7 mouse cellular contexts compared by ENCODE assay signal in the genomic region with DNA sequence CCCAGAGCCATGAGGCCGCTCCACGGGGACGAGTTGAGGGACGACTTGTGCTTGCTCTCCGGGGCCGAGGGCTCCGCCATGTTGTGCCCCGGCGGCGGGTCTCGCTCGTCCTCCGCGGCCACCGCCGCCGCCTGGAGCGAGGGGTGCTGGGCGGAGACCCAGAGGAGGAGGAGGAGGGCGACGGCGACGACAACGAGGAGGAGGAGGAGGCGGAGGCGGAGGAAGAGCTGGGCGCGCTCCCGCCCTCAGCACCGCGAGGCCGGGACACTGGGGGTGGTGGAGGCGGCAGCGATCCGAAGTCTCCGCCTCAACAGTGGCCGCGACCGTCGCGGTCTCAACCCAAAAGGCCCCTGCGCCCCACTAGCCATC. TPM values are rescaled to one million over a fixed set of nuclear protein-coding genes. Genes with fewer than 3 reads are reported as not detected.
A peak's percentile ranks its signal among the peaks of the same experiment; 100 is the strongest.
DNase-seq lines count a peak whose midpoint lies in the region; ATAC-seq and TF ChIP-seq lines count a peak whose summit lies in the region.

No protein-coding gene starts in this region.

- no peak for DNase-seq in thymus, adult 2 months
- DNase-seq in thymus, postnatal 0 days (ENCODE audit: low spot score): no peak
- DNase-seq in embryonic facial prominence, embryonic 11.5 days (ENCODE audit: low spot score): no peak
- DNase-seq in hindbrain, embryonic 14.5 days (ENCODE audit: low spot score): no peak
- DNase-seq in lung, embryonic 14.5 days: peak; percentile 90
- DNase-seq in right cerebral cortex, postnatal 4 days: no peak

- H3K4me2 ChIP-seq in embryonic facial prominence, embryonic 11.5 days (ENCODE audit: low read depth, low read length): peak overlapping the region; percentile 57
- peak overlapping the region; percentile 89 for H3K4me2 ChIP-seq in hindbrain, embryonic 14.5 days (replicated peaks)
- peak overlapping the region; percentile 77 for H3K4me2 ChIP-seq in lung, embryonic 14.5 days
- H3K4me2 ChIP-seq in stomach, embryonic 14.5 days (replicated peaks; ENCODE audit: low read depth, low read length): peak overlapping the region; percentile 78; the same call in 1 of the 2 replicates

- under 1% methylated on average over 39 of the region's 42 CpGs for WGBS in thymus, adult 2 months
- WGBS in embryonic facial prominence, embryonic 11.5 days: under 1% methylated on average over 36 of the region's 42 CpGs
- WGBS in hindbrain, embryonic 14.5 days: under 1% methylated on average over 37 of the region's 42 CpGs
- WGBS in lung, embryonic 14.5 days: 1% methylated on average over 27 of the region's 42 CpGs
- 0% methylated on average over 28 of the region's 42 CpGs for WGBS in stomach, embryonic 14.5 days

- H3K36me3 ChIP-seq in thymus, adult 2 months (ENCODE audit: control insufficient read depth, insufficient read depth, low read length): no peaks in the 10 kb centered on the region
- no peaks in the 10 kb centered on the region for H3K36me3 ChIP-seq in embryonic facial prominence, embryonic 11.5 days (replicated peaks; ENCODE audit: control insufficient read depth, insufficient read depth, low read depth, low read length)
- no peaks in the 10 kb centered on the region for H3K36me3 ChIP-seq in hindbrain, embryonic 14.5 days (replicated peaks; ENCODE audit: control insufficient read depth, insufficient read depth)
- no peaks in the 10 kb centered on the region for H3K36me3 ChIP-seq in lung, embryonic 14.5 days (ENCODE audit: insufficient read depth)
- no peaks in the 10 kb centered on the region for H3K36me3 ChIP-seq in stomach, embryonic 14.5 days (ENCODE audit: control insufficient read depth, insufficient read depth, low read length)

- H3K4me1 ChIP-seq in thymus, adult 2 months (replicated peaks; ENCODE audit: control insufficient read depth, insufficient read depth, low read length): peaks cover 3% of the 10 kb centered on the region
- H3K4me1 ChIP-seq in embryonic facial prominence, embryonic 11.5 days (ENCODE audit: control insufficient read depth, insufficient read depth, low read length): no peaks in the 10 kb centered on the region
- peaks cover 35% of the 10 kb centered on the region for H3K4me1 ChIP-seq in hindbrain, embryonic 14.5 days (replicated peaks; ENCODE audit: control insufficient read depth, insufficient read depth, low read length)
- H3K4me1 ChIP-seq in lung, embryonic 14.5 days (ENCODE audit: insufficient read depth): peaks cover 12% of the 10 kb centered on the region
- peaks cover 24% of the 10 kb centered on the region for H3K4me1 ChIP-seq in stomach, embryonic 14.5 days (ENCODE audit: control insufficient read depth, insufficient read depth, low read length)

- no peak; the same call in 1 of the 2 replicates for TF ChIP-seq POLR2A in thymus, adult 2 months (IDR thresholded peaks at IDR 0.05; ENCODE audit: control insufficient read depth, extremely low read depth, insufficient read depth, low read length, poor library complexity)

- H3K27me3 ChIP-seq in thymus, adult 2 months (ENCODE audit: control insufficient read depth, insufficient read depth, low read length): no peaks in the 10 kb centered on the region
- no peaks in the 10 kb centered on the region for H3K27me3 ChIP-seq in embryonic facial prominence, embryonic 11.5 days (ENCODE audit: control insufficient read depth, insufficient read depth, low read length)
- H3K27me3 ChIP-seq in hindbrain, embryonic 14.5 days (ENCODE audit: control insufficient read depth, insufficient read depth, low read length): no peaks in the 10 kb centered on the region
- H3K27me3 ChIP-seq in lung, embryonic 14.5 days (ENCODE audit: insufficient read depth, low read length): no peaks in the 10 kb centered on the region
- no peaks in the 10 kb centered on the region for H3K27me3 ChIP-seq in stomach, embryonic 14.5 days (ENCODE audit: control insufficient read depth, insufficient read depth, low read length)

- no peaks in the 10 kb centered on the region for H3K9me3 ChIP-seq in embryonic facial prominence, embryonic 11.5 days (replicated peaks; ENCODE audit: control insufficient read depth, low read length)
- no peaks in the 10 kb centered on the region for H3K9me3 ChIP-seq in hindbrain, embryonic 14.5 days (ENCODE audit: control insufficient read depth, low read length)
- no peaks in the 10 kb centered on the region for H3K9me3 ChIP-seq in lung, embryonic 14.5 days (ENCODE audit: low read depth, low read length)
- H3K9me3 ChIP-seq in stomach, embryonic 14.5 days (ENCODE audit: control insufficient read depth, low read depth, low read length): no peaks in the 10 kb centered on the region

- H3K9ac ChIP-seq in embryonic facial prominence, embryonic 11.5 days (replicated peaks; ENCODE audit: low read length): peak overlapping the region; percentile 98
- H3K9ac ChIP-seq in hindbrain, embryonic 14.5 days: peak overlapping the region; percentile 99
- peak overlapping the region; percentile 98 for H3K9ac ChIP-seq in lung, embryonic 14.5 days
- H3K9ac ChIP-seq in stomach, embryonic 14.5 days (replicated peaks; ENCODE audit: low read depth, low read length): peak overlapping the region; percentile 93

- TF ChIP-seq CTCF in thymus, adult 2 months (IDR thresholded peaks at IDR 0.05; ENCODE audit: borderline replicate concordance, control insufficient read depth, extremely low read depth, insufficient read depth, low read length, poor library complexity): 0 out of 2 replicates have a peak, but pooled peaks have one; percentile 30
- no peak for TF ChIP-seq CTCF in lung, embryonic 14.5 days (IDR thresholded peaks at IDR 0.05; ENCODE audit: low read depth)

- peak overlapping the region; percentile 74 for H3K4me3 ChIP-seq in thymus, adult 2 months (ENCODE audit: control insufficient read depth, insufficient read depth, low read length)
- peak overlapping the region; percentile 97 for H3K4me3 ChIP-seq in embryonic facial prominence, embryonic 11.5 days (ENCODE audit: low read depth, low read length)
- H3K4me3 ChIP-seq in hindbrain, embryonic 14.5 days (replicated peaks; ENCODE audit: low read length): peak overlapping the region; percentile 98
- peak overlapping the region; percentile 98 for H3K4me3 ChIP-seq in lung, embryonic 14.5 days (ENCODE audit: low read depth, low read length)
- peak overlapping the region; percentile 66 for H3K4me3 ChIP-seq in stomach, embryonic 14.5 days (ENCODE audit: low read depth, low read length)

- ATAC-seq in embryonic facial prominence, embryonic 11.5 days (replicated peaks; ENCODE audit: insufficient number of reproducible peaks, low FRiP score, low TSS enrichment, low read depth): no peak; the same call in 1 of the 2 replicates
- ATAC-seq in hindbrain, embryonic 14.5 days (ENCODE audit: low FRiP score): peak; percentile 77; the same call in 1 of the 2 replicates
- ATAC-seq in lung, embryonic 14.5 days (ENCODE audit: insufficient read depth): peak; percentile 77
- ATAC-seq in stomach, embryonic 14.5 days (ENCODE audit: insufficient number of reproducible peaks, insufficient read depth, low FRiP score, low read depth): peak; percentile 87

- H3K27ac ChIP-seq in thymus, adult 2 months (ENCODE audit: control insufficient read depth, insufficient read depth, low read length): peak overlapping the region; percentile 45
- peak overlapping the region; percentile 90 for H3K27ac ChIP-seq in embryonic facial prominence, embryonic 11.5 days (replicated peaks; ENCODE audit: low read depth, low read length)
- peak overlapping the region; percentile 99 for H3K27ac ChIP-seq in hindbrain, embryonic 14.5 days
- peak overlapping the region; percentile 98 for H3K27ac ChIP-seq in lung, embryonic 14.5 days (ENCODE audit: low read depth)
- peak overlapping the region; percentile 97 for H3K27ac ChIP-seq in stomach, embryonic 14.5 days (ENCODE audit: low read length)

RNA-seq across cellular contexts. Expression of a gene that starts 0.3 kb away (rescaled TPM):
- 50.0 and 69.3 TPM in 2 replicates for polyA plus RNA-seq in thymus, adult 2 months (2012; rRNA removed)
- 55.6 and 56.8 TPM in 2 replicates for polyA plus RNA-seq in thymus, postnatal 0 days (2015; fragmentation: Nextera tagmentation; extraction: Ambion mirVana)
- polyA plus RNA-seq in embryonic facial prominence, embryonic 11.5 days (2014; fragmentation: Nextera tagmentation; extraction: Ambion mirVana): 111 and 118 TPM in 2 replicates
- polyA plus RNA-seq in hindbrain, embryonic 14.5 days (2014; fragmentation: Nextera tagmentation; extraction: Ambion mirVana): 116 and 135 TPM in 2 replicates
- polyA plus RNA-seq in lung, embryonic 14.5 days (2014; fragmentation: Nextera tagmentation; extraction: Ambion mirVana): 126 and 128 TPM in 2 replicates
- 94.0 and 111 TPM in 2 replicates for polyA plus RNA-seq in stomach, embryonic 14.5 days (2014; fragmentation: Nextera tagmentation; extraction: Ambion mirVana)

Comparison
In these comparisons a context has a peak if more than half of its experiments do, and no peak if none do; other contexts are left out.
1. H3K27ac ChIP-seq: peak in every context shown above with its lines; median percentile 99 in hindbrain, embryonic 14.5 days; 98 in lung, embryonic 14.5 days; 97 in stomach, embryonic 14.5 days; 90 in embryonic facial prominence, embryonic 11.5 days; 45 in thymus, adult 2 months.